Mouse (Mus musculus) lung, adult 2 months (tissue): ENCODE data around the gene Cnga1.

Source experiments
- CTCF ChIP-seq: fragments of 200-500 bp; IDR thresholded peaks from 2 replicates; pipeline ENCODE4 v1.5.1; 2011; ENCODE audit warnings: mild to moderate bottlenecking, low read length, control low read depth; ENCODE audit not compliant: insufficient read depth
- POLR2A ChIP-seq: fragments of 200-500 bp; IDR thresholded peaks from 2 replicates; pipeline ENCODE4 v1.6.1; 2011; ENCODE audit warnings: low read depth, mild to moderate bottlenecking, control low read depth, low read length, borderline replicate concordance; ENCODE audit errors: extremely low read depth

- TF ChIP-seq CTCF = no peak
- no peak for TF ChIP-seq POLR2A
Measured at GRCm38 (mm10) chr5:72666428-72666827, 22.4 kb upstream of the Cnga1 start.
